ENCODE assay signal across 10 mouse cellular contexts in the genomic region with DNA sequence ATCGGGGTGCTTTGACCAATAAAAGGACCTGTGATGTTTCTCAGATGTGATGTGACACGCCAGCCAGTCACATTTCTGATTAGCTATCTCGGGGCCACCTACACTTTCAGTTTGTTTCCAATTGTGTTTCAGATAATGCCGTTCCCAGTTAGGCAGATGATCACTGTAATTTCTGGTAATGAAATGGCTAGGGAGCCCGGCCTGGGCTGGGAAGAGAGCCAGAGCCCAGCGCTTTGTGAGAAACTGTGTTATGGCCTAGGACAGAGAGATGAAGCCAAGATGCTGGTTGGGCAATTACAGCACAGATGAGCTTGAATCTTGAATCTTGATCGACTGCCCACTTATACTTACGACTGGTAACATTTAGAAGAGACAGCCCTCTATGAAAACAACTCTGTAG.
DNase-seq lines count a peak whose midpoint lies in the region; ATAC-seq and TF ChIP-seq lines count a peak whose summit lies in the region.
"Had no signal": no experiment of that assay in that cellular context is flagged by ENCODE, and none has a peak within 500 bp of the region (broad histone marks: within the 10 kb centered on the region; RNA-seq: fewer than 3 reads in every experiment).

No protein-coding gene starts in this region.

- no peak for TF ChIP-seq EP300 in heart, adult 2 months (IDR thresholded peaks at IDR 0.05; ENCODE audit: insufficient read depth, low read depth, low read length)

- DNase-seq in heart, adult 2 months, result peak; percentile 57 to 64
- peak; percentile 31 to 48 for DNase-seq in adrenal gland, postnatal 36 days
- DNase-seq in cerebellum, adult 9-10 months, result peak; percentile 81
- peak; percentile 37 for DNase-seq in heart, postnatal 25 days (ENCODE audit: low spot score)
- no peak for DNase-seq in kidney, postnatal 14 days
- DNase-seq: right cerebral cortex, postnatal 25 days had no signal

- H3K9ac ChIP-seq in heart, adult 2 months (ENCODE audit: low read depth, low read length), result no peak overlapping the region
- no peak overlapping the region for H3K9ac ChIP-seq in heart, embryonic 11.5 days (ENCODE audit: low read depth, low read length)
- H3K9ac ChIP-seq: neural tube, embryonic 12.5 days had no signal

- 42% methylated on average over 8 of the region's 8 CpGs for WGBS in heart, adult 2 months
- 63% methylated on average over 8 of the region's 8 CpGs for WGBS in heart, embryonic 11.5 days (ENCODE audit: insufficient replicate concordance)

- intact Hi-C loops in heart, adult 2 months (cut with DNase I), result loop anchor here (2.0 kb wide), 1 partner anchor 13 kb away; no protein-coding TSS in a partner anchor
- intact Hi-C loops in heart, postnatal 25 days (cut with DNase I), result no loop called here

- no peaks in the 10 kb centered on the region for H3K27me3 ChIP-seq in heart, adult 2 months (ENCODE audit: control insufficient read depth, insufficient read depth, low read length)
- no peaks in the 10 kb centered on the region for H3K27me3 ChIP-seq in heart, embryonic 11.5 days (ENCODE audit: control insufficient read depth, insufficient read depth, low read length)
- H3K27me3 ChIP-seq: neural tube, embryonic 12.5 days had no signal

- no peak for TF ChIP-seq CTCF in heart, adult 2 months (IDR thresholded peaks at IDR 0.05)

- no peak for TF ChIP-seq POLR2A in heart, adult 2 months (IDR thresholded peaks at IDR 0.05; ENCODE audit: insufficient read depth, low read depth, low read length)

- H3K27ac ChIP-seq in heart, adult 2 months, result peak overlapping the region; percentile 28; the same call in 1 of the 2 replicates
- no peak overlapping the region for H3K27ac ChIP-seq in heart, embryonic 11.5 days (ENCODE audit: low read depth, low read length)
- H3K27ac ChIP-seq: kidney, postnatal 0 days; neural tube, embryonic 12.5 days had no signal

- peaks cover 8% of the 10 kb centered on the region for H3K4me1 ChIP-seq in heart, adult 2 months (ENCODE audit: control insufficient read depth, insufficient read depth, low read length)
- H3K4me1 ChIP-seq in heart, embryonic 11.5 days (ENCODE audit: control insufficient read depth, insufficient read depth, low read length), result peaks cover 8% of the 10 kb centered on the region

- H3K36me3 ChIP-seq in heart, adult 2 months (ENCODE audit: control insufficient read depth, insufficient read depth, low read length), result no peaks in the 10 kb centered on the region; the same call in 1 of the 2 replicates
- no peaks in the 10 kb centered on the region for H3K36me3 ChIP-seq in heart, embryonic 11.5 days (ENCODE audit: control insufficient read depth, insufficient read depth, low read length)
- H3K36me3 ChIP-seq: neural tube, embryonic 12.5 days had no signal

- H3K79me2 ChIP-seq in heart, adult 2 months (replicated peaks; ENCODE audit: control insufficient read depth, insufficient read depth, low read length), result no peaks in the 10 kb centered on the region

- no peak overlapping the region for H3K4me3 ChIP-seq in heart, adult 2 months
- H3K4me3 ChIP-seq in heart, embryonic 11.5 days (ENCODE audit: low read depth, low read length), result no peak overlapping the region
- H3K4me3 ChIP-seq: neural tube, embryonic 12.5 days had no signal

- no peak overlapping the region for H3K4me2 ChIP-seq in heart, embryonic 11.5 days
- H3K4me2 ChIP-seq: neural tube, embryonic 12.5 days had no signal

- no peak for ATAC-seq in heart, embryonic 11.5 days (replicated peaks; ENCODE audit: insufficient number of reproducible peaks, low FRiP score, low TSS enrichment)
- no peak for ATAC-seq in megakaryocyte-erythroid progenitor cell, adult 5-6 weeks (replicated peaks; ENCODE audit: low FRiP score, low TSS enrichment, poor library complexity, severe bottlenecking)

- no peaks in the 10 kb centered on the region for H3K9me3 ChIP-seq in heart, embryonic 11.5 days (replicated peaks; ENCODE audit: control insufficient read depth, low read length)
- H3K9me3 ChIP-seq: neural tube, embryonic 12.5 days had no signal
